Mouse (Mus musculus) embryonic facial prominence, embryonic 13.5 days (tissue): ENCODE measurements around the gene Prlr. TPM values are rescaled to one million over a fixed set of nuclear protein-coding genes. Genes with fewer than 3 reads are reported as not detected.

Experiments used
- ATAC-seq: fragments of 200-750 bp; cut with Nextera tagmentation; 2 replicates; pipeline ENCODE4 v1.8.0; 2017; ENCODE audit warnings: low read depth; ENCODE audit not compliant: insufficient number of reproducible peaks, insufficient read depth, low FRiP score, low TSS enrichment
- H3K27ac ChIP-seq: fragments of 300-500 bp; sonication (generic); 2 replicates; pipeline ENCODE4 v1.5.1; 2015; ENCODE audit warnings: moderate library complexity, mild to moderate bottlenecking, inconsistent platforms
- H3K27me3 ChIP-seq: fragments of 300-500 bp; sonication (generic); 2 replicates; pipeline ENCODE4 v1.6.1; 2015; ENCODE audit warnings: mild to moderate bottlenecking, inconsistent platforms
- H3K36me3 ChIP-seq: fragments of 300-500 bp; sonication (generic); 2 replicates; pipeline ENCODE4 v1.6.1; 2015; ENCODE audit warnings: mild to moderate bottlenecking, inconsistent platforms
- H3K4me1 ChIP-seq: fragments of 300-500 bp; sonication (generic); 2 replicates; pipeline ENCODE4 v1.6.1; 2015; ENCODE audit warnings: inconsistent platforms
- H3K4me2 ChIP-seq: fragments of 300-500 bp; sonication (generic); 2 replicates; pipeline ENCODE4 v1.6.1; 2015; ENCODE audit warnings: moderate library complexity, mild to moderate bottlenecking, inconsistent platforms
- H3K4me3 ChIP-seq: fragments of 300-500 bp; sonication (generic); 2 replicates; pipeline ENCODE4 v1.5.1; 2015; ENCODE audit warnings: mild to moderate bottlenecking, inconsistent platforms
- H3K9ac ChIP-seq: fragments of 300-500 bp; sonication (generic); 2 replicates; pipeline ENCODE4 v1.6.1; 2015; ENCODE audit warnings: mild to moderate bottlenecking, inconsistent platforms
- H3K9me3 ChIP-seq: fragments of 300-500 bp; sonication (generic); 2 replicates; pipeline ENCODE4 v1.6.1; 2016; ENCODE audit warnings: inconsistent platforms
- WGBS: fragments of 180-500 bp; shearing (Covaris S2); methylation state at CpG from one replicate; pipeline ENCODE4 v1.1.7; 2015; ENCODE audit warnings: mixed read lengths; 5-methylcytosine and 5-hydroxymethylcytosine counted together
- polyA plus RNA-seq: library from polyadenylated mRNA; unstranded; fragments of >200 nt; fragmentation: Nextera tagmentation; extraction: Ambion mirVana; gene quantifications from 2 replicates; pipeline ENCODE4 v1.2.1, GENCODE M21; 2015

Prlr gene
- polyA plus RNA-seq, 1 experiment from 2014 or later: 0.65 TPM

- no peak overlapping the region for H3K27ac ChIP-seq
These were observed 161.6 kb downstream of the Prlr start for GRCm38 (mm10) chr15:10338606-10339005.

GRCm38 (mm10) chr15:10347044-10347443 lies 170.0 kb downstream of the Prlr start:
- H3K9me3 ChIP-seq: no peaks in the 10 kb centered on the region
- no peaks in the 10 kb centered on the region for H3K4me1 ChIP-seq
- WGBS: 91% methylated on average over 6 of the region's 6 CpGs
- H3K36me3 ChIP-seq: no peaks in the 10 kb centered on the region
- H3K27me3 ChIP-seq: no peaks in the 10 kb centered on the region
- no peak overlapping the region for H3K9ac ChIP-seq
- H3K27ac ChIP-seq: no peak overlapping the region
- no peak overlapping the region for H3K4me3 ChIP-seq
- no peak overlapping the region for H3K4me2 ChIP-seq
- ATAC-seq: no peak

More at GRCm38 (mm10) chr15:10338606-10339005, 161.6 kb downstream of the Prlr start:
- H3K36me3 ChIP-seq: no peaks in the 10 kb centered on the region
- no peaks in the 10 kb centered on the region for H3K4me1 ChIP-seq
- no peak overlapping the region for H3K4me3 ChIP-seq
- no peak overlapping the region for H3K4me2 ChIP-seq
- no peak for ATAC-seq
- 58% methylated on average over 3 of the region's 3 CpGs for WGBS
- no peak overlapping the region for H3K9ac ChIP-seq
- H3K27me3 ChIP-seq: no peaks in the 10 kb centered on the region
- H3K9me3 ChIP-seq: no peaks in the 10 kb centered on the region

DNA sequence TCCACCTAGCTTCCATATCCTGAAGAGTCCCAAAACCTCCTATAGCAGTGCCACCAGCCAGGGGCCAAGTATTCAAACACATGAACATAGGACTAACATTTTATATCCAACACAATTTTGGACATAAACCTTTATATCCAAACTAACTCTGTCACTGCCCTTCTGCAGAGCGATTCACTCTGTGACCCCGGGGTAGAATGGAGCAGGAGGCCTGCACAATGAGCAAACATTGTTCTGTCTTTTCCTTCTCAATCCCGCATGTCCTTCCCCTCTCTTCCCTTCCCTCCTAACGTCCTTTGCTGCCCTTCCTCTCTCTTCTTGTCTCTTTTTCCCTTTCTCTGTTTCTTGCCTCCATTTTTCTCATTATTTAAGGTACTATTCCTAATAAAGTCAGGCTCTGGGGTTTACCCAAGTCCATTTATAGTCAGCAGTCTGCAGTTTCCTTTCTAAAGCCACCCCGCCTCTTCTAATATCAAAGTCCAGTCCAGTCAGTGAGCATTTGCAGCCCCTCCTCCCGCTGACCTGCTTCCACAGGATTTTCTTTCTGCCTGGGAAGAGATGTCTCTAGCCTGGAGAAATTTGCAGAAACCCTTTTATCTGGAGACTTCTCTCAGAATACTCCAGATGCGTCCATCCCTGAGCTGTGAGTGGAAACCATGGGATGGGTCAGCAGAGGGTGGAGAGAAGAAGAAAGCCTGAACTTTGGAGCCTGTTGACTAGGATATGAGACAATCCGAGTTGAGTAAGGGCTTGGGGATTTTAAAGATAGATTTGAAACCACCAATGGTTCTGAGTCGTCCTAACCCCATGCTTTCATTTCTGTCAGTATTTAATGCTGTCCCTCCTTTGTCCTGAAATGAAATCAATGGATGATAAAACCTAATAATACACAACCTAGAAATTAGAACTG lies 181.3 kb downstream of the Prlr start, which contains the start of gene Agxt2:
Agxt2 (plus strand) TSS at position 494 of the 910 bp plus-strand sequence.
- no peak for ATAC-seq
- no peaks in the 10 kb centered on the region for H3K9me3 ChIP-seq
- H3K27me3 ChIP-seq: no peaks in the 10 kb centered on the region
- H3K36me3 ChIP-seq: no peaks in the 10 kb centered on the region
- no peaks in the 10 kb centered on the region for H3K4me1 ChIP-seq
- no peak within 1 kb of the TSS for H3K9ac ChIP-seq
- H3K27ac ChIP-seq: no peak within 1 kb of the TSS
- no peak within 1 kb of the TSS for H3K4me3 ChIP-seq
- H3K4me2 ChIP-seq: no peak within 1 kb of the TSS
- WGBS: 76% methylated on average over 9 of the region's 9 CpGs

- no peaks in the 10 kb centered on the region for H3K4me1 ChIP-seq
- H3K9me3 ChIP-seq: no peaks in the 10 kb centered on the region
- H3K4me3 ChIP-seq: no peak overlapping the region
- H3K27me3 ChIP-seq: no peaks in the 10 kb centered on the region
- no peak for ATAC-seq
- no peak overlapping the region for H3K27ac ChIP-seq
- H3K9ac ChIP-seq: no peak overlapping the region
- 92% methylated on average over 2 of the region's 2 CpGs for WGBS
- H3K4me2 ChIP-seq: no peak overlapping the region
- H3K36me3 ChIP-seq: no peaks in the 10 kb centered on the region
These were observed 189.3 kb downstream of the Prlr start for GRCm38 (mm10) chr15:10366331-10366730.

DNA sequence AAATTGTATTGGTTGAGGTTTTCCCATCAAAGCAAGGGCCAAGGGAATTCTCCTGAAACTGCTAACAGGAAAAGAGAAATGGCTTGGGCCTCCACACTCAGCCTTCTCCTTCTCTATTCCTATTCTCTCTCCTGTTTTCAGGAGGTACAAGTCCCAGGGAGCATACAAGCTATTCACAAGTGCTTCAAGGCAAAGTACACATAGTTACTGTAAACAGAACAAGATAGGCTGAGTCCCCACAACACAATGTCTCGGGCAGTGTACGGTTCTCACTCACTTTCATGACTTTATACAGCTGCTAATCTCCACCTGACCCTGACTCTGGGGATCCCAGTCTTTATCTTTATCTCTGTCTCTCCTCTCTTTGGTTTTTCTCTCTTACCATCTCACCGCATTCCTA lies 198.4 kb downstream of the Prlr start:
- no peak overlapping the region for H3K27ac ChIP-seq
- no peaks in the 10 kb centered on the region for H3K4me1 ChIP-seq
- H3K27me3 ChIP-seq: no peaks in the 10 kb centered on the region
- 71% methylated on average over 3 of the region's 3 CpGs for WGBS
- H3K4me3 ChIP-seq: no peak overlapping the region
- ATAC-seq: no peak
- H3K4me2 ChIP-seq: no peak overlapping the region
- no peaks in the 10 kb centered on the region for H3K9me3 ChIP-seq
- H3K9ac ChIP-seq: no peak overlapping the region
- no peaks in the 10 kb centered on the region for H3K36me3 ChIP-seq

DNA sequence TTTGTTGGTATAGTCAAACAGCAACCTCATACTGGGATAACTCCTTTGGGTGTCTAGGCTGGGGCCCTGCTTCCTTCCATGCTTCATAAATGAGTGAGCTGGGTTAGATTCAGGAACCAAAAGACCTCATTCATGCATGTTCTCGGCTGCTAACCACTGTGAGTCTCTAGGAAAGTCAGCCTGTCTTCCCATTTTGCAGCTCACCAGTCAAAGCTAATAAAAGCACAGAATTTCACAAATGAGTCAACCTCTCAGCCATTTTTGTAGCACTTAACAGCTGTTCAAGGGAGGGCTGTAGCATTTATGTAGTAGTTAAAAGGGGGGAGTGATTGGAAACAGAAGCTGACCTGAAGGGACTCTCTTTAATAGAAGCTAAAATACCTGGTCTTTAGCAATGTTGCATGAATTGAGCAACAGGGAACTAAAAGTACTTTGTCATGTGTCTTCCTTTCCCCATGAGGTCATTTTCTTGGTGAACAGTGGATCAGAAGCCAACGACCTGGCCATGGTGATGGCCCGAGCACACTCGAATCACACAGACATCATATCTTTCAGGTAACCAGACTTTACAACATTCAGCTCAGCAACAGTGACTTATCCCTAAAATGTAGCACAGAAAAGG lies 201.4 kb downstream of the Prlr start:
- no peak for ATAC-seq

DNA sequence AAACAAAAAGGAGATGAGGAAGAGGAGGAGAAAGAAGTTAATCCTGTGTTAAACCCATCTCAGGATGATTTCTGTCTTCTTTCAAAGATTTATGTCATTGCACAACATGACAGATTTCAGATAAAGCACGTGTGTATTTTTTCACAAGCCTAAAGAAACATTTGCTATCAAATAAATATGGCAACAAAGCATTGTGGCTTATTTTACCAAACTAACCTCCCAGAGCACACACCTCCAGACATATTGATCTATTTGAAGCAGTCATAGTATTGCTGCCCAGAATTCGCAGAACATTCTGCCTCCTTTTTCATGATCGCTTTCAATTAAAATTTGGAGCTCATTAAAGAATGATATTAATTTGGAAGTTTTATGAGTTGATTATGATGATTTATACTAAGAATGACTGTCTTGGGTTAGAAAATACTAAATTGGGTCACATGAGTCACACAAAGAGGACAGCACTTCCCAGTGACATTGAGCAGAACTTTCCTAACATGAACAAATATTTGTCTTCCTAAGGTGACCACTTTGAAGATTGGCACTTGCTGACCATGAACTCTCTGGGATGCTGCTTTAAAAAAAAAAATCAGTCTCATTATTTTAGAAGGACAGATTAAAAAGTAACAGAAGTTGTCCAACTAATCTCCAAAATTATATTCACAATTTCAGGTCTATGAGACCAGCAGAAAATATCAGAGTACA lies 202.9 kb downstream of the Prlr start:
- no peak for ATAC-seq
- WGBS: 90% methylated on average over 3 of the region's 3 CpGs
- no peak overlapping the region for H3K27ac ChIP-seq

More for the DNA sequence above, 201.4 kb downstream of the Prlr start:
- WGBS: 83% methylated on average over 4 of the region's 4 CpGs
- H3K27ac ChIP-seq: no peak overlapping the region
- H3K4me1 ChIP-seq: no peaks in the 10 kb centered on the region
- H3K9me3 ChIP-seq: no peaks in the 10 kb centered on the region
- no peak overlapping the region for H3K9ac ChIP-seq
- no peaks in the 10 kb centered on the region for H3K27me3 ChIP-seq
- H3K36me3 ChIP-seq: no peaks in the 10 kb centered on the region
- no peak overlapping the region for H3K4me2 ChIP-seq
- no peak overlapping the region for H3K4me3 ChIP-seq

GRCm38 (mm10) chr15:10387263-10387662 lies 210.2 kb downstream of the Prlr start:
- H3K36me3 ChIP-seq: no peaks in the 10 kb centered on the region
- ATAC-seq: no peak
- H3K4me1 ChIP-seq: no peaks in the 10 kb centered on the region
- WGBS: 77% methylated on average over 2 of the region's 2 CpGs
- H3K4me2 ChIP-seq: no peak overlapping the region
- H3K9me3 ChIP-seq: no peaks in the 10 kb centered on the region
- no peaks in the 10 kb centered on the region for H3K27me3 ChIP-seq
- H3K9ac ChIP-seq: no peak overlapping the region
- H3K4me3 ChIP-seq: no peak overlapping the region
- H3K27ac ChIP-seq: no peak overlapping the region

More for the DNA sequence above, 202.9 kb downstream of the Prlr start:
- Histone ChIP-seq H3K4me2 (no peak overlapping the region), H3K9ac (no peak overlapping the region), H3K36me3 (no peaks in the 10 kb centered on the region), H3K9me3 (no peaks in the 10 kb centered on the region), H3K4me3 (no peak overlapping the region), H3K27me3 (no peaks in the 10 kb centered on the region), H3K4me1 (no peaks in the 10 kb centered on the region)

Other genes with a start within 250 kb of the Prlr start
- gene Gm21973, start 148.1 kb downstream of the Prlr start, polyA plus RNA-seq: not detected in 2 replicates
- not detected in 2 replicates for gene Agxt2, start 181.3 kb downstream of the Prlr start, polyA plus RNA-seq